Mouse (Mus musculus) lung, embryonic 14.5 days (tissue): ENCODE results near the gene Emsy. TPM values are rescaled to one million over a fixed set of nuclear protein-coding genes. Genes with fewer than 3 reads are reported as not detected.

Experiments
- ATAC-seq: fragments of 200-750 bp; cut with Nextera tagmentation; 2 replicates; pipeline ENCODE4 v1.8.0; 2017; ENCODE audit warnings: mild to moderate bottlenecking, moderate TSS enrichment, moderate library complexity; ENCODE audit not compliant: insufficient read depth
- DNase-seq: peaks from one replicate; pipeline ENCODE4 v3.0.0-alpha.2; 2015
- H3K27ac ChIP-seq: fragments of 300-500 bp; sonication (generic); 2 replicates; pipeline ENCODE4 v1.5.1; 2014; ENCODE audit warnings: low read depth, mild to moderate bottlenecking, moderate library complexity
- H3K27me3 ChIP-seq: fragments of 300-500 bp; sonication (generic); 2 replicates; pipeline ENCODE4 v1.6.1; 2014; ENCODE audit warnings: low read length, control low read depth; ENCODE audit not compliant: insufficient read depth
- H3K36me3 ChIP-seq: fragments of 300-500 bp; sonication (generic); 2 replicates; pipeline ENCODE4 v1.6.1; 2014; ENCODE audit warnings: control low read depth; ENCODE audit not compliant: insufficient read depth
- H3K4me1 ChIP-seq: fragments of 300-500 bp; sonication (generic); 2 replicates; pipeline ENCODE4 v1.6.1; 2014; ENCODE audit warnings: antibody characterized with exemption, control low read depth; ENCODE audit not compliant: insufficient read depth
- H3K4me2 ChIP-seq: fragments of 300-500 bp; sonication (generic); 2 replicates; pipeline ENCODE4 v1.6.1; 2014; ENCODE audit warnings: mild to moderate bottlenecking
- H3K4me3 ChIP-seq: fragments of 300-500 bp; sonication (generic); 2 replicates; pipeline ENCODE4 v1.5.1; 2014; ENCODE audit warnings: low read depth, low read length
- H3K9ac ChIP-seq: fragments of 300-500 bp; sonication (generic); 2 replicates; pipeline ENCODE4 v1.6.1; 2014
- H3K9me3 ChIP-seq: fragments of 300-500 bp; sonication (generic); 2 replicates; pipeline ENCODE4 v1.6.1; 2016; ENCODE audit warnings: low read depth, low read length, control low read depth
- CTCF ChIP-seq: IDR thresholded peaks from 2 replicates; pipeline ENCODE4 v1.5.1; 2016; ENCODE audit warnings: antibody characterized with exemption, low read depth
- WGBS: fragments of 180-500 bp; shearing (Covaris S2); extraction: QIAGEN DNeasy Blood & Tissue Kit; methylation state at CpG from one replicate; pipeline ENCODE4 v1.1.7; 2014; 5-methylcytosine and 5-hydroxymethylcytosine counted together
- polyA plus RNA-seq: library from polyadenylated mRNA; unstranded; fragments of >200 nt; fragmentation: Nextera tagmentation; extraction: Ambion mirVana; gene quantifications from 2 replicates; pipeline ENCODE4 v1.2.1, GENCODE M21; 2014

Emsy gene
- polyA plus RNA-seq, 1 experiment from 2014 or later, result 45.5 TPM

DNA sequence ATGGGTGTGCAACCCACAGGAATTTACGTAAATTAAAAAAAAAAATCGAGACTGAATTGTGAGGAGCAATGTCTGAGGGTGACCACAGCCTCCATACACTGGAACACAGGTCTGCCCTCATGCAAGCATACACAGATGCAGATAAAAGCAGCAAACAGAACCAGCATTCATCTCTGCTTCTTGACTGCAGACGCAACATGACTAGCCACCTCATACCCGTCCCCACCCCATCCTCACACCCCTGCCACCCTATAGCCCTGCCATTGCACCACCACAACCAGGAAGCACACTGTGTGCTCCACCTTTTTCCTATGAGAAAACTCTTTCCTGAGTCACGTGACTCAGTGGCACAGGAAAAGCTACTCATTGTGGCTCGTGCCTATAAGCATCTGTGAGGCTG lies 76.9 kb downstream of the Emsy start:
- WGBS, result 74% methylated on average over 6 of the region's 6 CpGs
- no peak for DNase-seq

DNA sequence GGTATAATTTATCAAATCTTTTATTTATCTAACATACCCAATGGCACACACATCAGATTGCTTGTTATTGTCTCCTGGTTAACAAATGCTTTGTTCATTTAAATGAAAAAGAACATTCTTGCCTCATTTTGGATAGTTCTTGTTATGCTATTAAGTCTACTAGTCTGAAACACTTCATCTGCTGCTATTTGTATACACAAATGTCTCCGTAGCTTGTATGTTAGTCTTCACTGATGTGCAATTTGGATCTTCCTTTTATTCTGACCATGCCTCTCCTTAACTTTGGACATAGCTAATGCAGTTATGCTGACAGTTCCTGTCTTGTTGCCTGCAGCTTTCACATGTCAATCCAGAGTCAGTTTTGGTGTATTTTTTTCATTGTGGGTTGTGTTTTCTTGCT lies 79.1 kb downstream of the Emsy start:
- H3K4me3 ChIP-seq, result no peak overlapping the region
- 31% methylated on average over 1 of the region's 1 CpGs for WGBS

More for the DNA sequence above, 76.9 kb downstream of the Emsy start:
- no peak overlapping the region for H3K4me3 ChIP-seq
- H3K9ac ChIP-seq, result no peak overlapping the region
- no peak overlapping the region for H3K27ac ChIP-seq
- H3K27me3 ChIP-seq, result no peaks in the 10 kb centered on the region
- ATAC-seq, result no peak
- no peaks in the 10 kb centered on the region for H3K4me1 ChIP-seq
- H3K36me3 ChIP-seq, result no peaks in the 10 kb centered on the region
- H3K4me2 ChIP-seq, result no peak overlapping the region
- H3K9me3 ChIP-seq, result no peaks in the 10 kb centered on the region
- TF ChIP-seq CTCF, result no peak

DNA sequence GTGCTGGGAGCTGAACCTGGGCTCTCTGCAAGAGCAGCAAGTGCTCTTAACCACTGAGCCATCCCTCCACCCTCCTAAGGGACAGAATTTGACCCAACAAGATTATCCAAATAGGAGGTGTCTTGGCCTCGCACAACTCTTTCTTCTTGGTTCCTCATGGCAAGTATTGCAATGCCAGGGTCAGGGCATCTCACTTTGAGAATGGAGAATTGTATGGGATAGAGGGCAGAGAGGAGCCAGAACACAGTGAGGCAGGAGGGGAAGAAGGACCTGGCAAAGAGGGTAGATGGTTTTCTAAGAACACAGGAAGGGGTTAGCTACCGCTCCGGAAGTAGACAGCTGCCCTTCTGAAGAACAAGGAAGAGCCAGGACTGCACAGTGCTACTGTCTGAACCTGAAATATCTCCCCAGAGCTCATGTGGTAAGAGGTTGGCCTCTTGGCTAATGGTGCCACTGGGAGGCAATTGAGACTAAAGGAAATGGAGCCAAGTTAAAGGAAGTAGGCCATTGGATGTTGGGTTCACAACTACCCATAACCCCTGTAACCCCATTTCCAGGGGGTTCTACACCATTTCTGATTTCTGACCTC lies 80.8 kb downstream of the Emsy start:
- Histone ChIP-seq H3K4me1 (peaks cover 18% of the 10 kb centered on the region), H3K27ac (no peak overlapping the region), H3K36me3 (no peaks in the 10 kb centered on the region), H3K4me3 (no peak overlapping the region), H3K9me3 (no peaks in the 10 kb centered on the region), H3K27me3 (no peaks in the 10 kb centered on the region), H3K4me2 (no peak overlapping the region), H3K9ac (no peak overlapping the region)
- TF ChIP-seq CTCF, result no peak
- ATAC-seq, result no peak
- no peak for DNase-seq
- 94% methylated on average over 3 of the region's 3 CpGs for WGBS

More for the DNA sequence above, 79.1 kb downstream of the Emsy start:
- Histone ChIP-seq H3K9ac (no peak overlapping the region), H3K27me3 (no peaks in the 10 kb centered on the region), H3K9me3 (no peaks in the 10 kb centered on the region), H3K27ac (no peak overlapping the region), H3K4me2 (no peak overlapping the region), H3K36me3 (no peaks in the 10 kb centered on the region), H3K4me1 (peaks cover 14% of the 10 kb centered on the region)
- TF ChIP-seq CTCF, result no peak
- ATAC-seq (no peak), DNase-seq (peak; percentile 68)

DNA sequence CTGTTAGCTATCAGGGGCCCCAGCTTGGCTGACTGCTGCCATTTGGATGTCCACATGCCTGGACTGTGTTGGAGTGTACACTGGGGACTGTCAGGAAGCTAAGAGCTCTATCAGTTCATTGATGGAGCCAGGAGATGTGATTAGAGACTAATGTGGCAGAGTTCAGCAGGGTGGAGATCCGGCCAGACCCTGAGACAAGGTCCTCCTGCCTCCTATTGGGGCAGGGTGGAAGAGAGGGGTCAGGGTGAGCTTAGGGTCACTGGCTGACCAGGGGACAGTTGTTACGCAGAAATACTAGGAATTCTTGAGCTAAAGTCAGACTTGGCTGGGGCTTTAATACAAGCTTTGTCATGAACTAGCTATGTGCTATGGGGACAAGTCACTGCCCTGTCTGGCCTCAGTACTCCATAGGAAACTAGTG lies 81.8 kb downstream of the Emsy start:
- TF ChIP-seq CTCF, result no peak
- Histone ChIP-seq H3K27ac (no peak overlapping the region), H3K4me1 (peaks cover 18% of the 10 kb centered on the region), H3K4me3 (no peak overlapping the region), H3K4me2 (no peak overlapping the region), H3K27me3 (no peaks in the 10 kb centered on the region), H3K9me3 (no peaks in the 10 kb centered on the region), H3K9ac (no peak overlapping the region), H3K36me3 (no peaks in the 10 kb centered on the region)
- DNase-seq (no peak), ATAC-seq (no peak)
- WGBS, result 75% methylated on average over 2 of the region's 2 CpGs

- Histone ChIP-seq H3K4me3 (no peak overlapping the region), H3K9ac (no peak overlapping the region), H3K4me2 (no peak overlapping the region), H3K4me1 (peaks cover 18% of the 10 kb centered on the region), H3K27me3 (no peaks in the 10 kb centered on the region), H3K36me3 (no peaks in the 10 kb centered on the region), H3K27ac (peak overlapping the region; percentile 40; the same call in 1 of the 2 replicates), H3K9me3 (no peaks in the 10 kb centered on the region)
- TF ChIP-seq CTCF, result no peak
- DNase-seq (no peak), ATAC-seq (no peak)
- 87% methylated on average over 7 of the region's 7 CpGs for WGBS
These were observed 82.3 kb downstream of the Emsy start for GRCm38 (mm10) chr7:98574271-98574670.

DNA sequence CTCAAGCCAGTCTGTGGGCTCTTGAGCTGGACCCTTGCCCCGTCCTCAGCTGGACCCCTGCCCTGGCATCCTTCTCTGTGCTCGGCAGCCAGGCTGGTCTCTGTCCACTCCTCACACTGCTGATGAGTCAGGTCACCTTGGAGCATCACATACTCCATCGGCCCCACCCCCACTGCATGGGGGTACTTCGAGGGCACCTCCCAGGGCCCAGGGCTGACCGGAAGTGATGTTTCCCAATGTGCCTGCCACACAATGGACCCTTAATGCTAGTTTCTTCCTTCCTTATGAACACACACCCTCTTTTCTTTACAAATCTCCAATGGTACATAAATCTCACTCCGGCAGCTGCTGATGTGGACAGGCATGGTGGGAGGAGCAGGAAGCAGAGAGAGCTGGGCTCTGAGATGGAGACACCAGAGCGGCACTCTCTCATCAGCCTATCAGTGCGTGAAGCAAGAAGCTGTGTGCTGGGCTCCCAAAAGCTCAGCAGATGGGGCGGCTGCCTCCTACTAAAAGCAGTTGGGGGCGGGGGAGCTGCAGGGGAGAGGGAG lies 83.3 kb downstream of the Emsy start:
- Histone ChIP-seq H3K36me3 (no peaks in the 10 kb centered on the region), H3K9me3 (no peaks in the 10 kb centered on the region), H3K4me2 (no peak overlapping the region), H3K27me3 (no peaks in the 10 kb centered on the region), H3K27ac (peak overlapping the region; percentile 69), H3K9ac (no peak overlapping the region), H3K4me3 (no peak overlapping the region), H3K4me1 (peaks cover 18% of the 10 kb centered on the region)
- TF ChIP-seq CTCF, result no peak
- DNase-seq, result peak; percentile 62
- WGBS, result 40% methylated on average over 10 of the region's 10 CpGs
- ATAC-seq, result peak; percentile 69

DNA sequence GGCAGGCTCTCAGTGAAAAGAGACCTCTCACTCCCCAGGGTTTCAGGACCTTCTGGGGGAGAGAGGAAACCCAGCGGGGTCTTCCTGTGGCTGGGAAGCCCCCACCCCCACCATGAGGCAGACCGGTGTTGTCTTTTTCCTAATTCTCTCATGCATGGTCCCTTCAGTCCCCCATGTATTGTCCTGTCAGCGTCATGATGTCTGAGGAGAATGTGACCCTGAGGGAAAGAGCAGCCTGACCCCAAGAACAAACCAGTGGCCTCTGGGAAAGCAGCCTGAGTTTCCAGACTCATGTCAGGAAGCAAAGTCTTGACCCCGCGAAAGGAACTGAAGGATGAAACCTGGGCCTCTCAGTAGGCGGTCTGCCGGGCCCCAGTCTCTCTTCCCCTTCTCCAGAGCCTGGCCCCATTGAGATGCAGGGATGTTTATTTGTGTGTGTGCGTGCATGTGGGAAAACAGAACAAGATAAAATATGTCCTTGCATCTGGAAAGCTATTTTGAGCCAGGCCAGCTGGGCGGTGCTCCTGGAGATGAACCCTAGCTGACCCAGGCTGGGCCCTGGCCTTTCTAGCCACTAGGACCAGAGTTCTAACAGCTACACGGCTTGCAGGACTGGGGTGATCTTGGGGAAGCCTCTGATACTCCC lies 84.2 kb downstream of the Emsy start:
- TF ChIP-seq CTCF, result no peak
- DNase-seq, result peak; percentile 68
- no peak overlapping the region for H3K9ac ChIP-seq
- H3K4me2 ChIP-seq, result no peak overlapping the region
- H3K27me3 ChIP-seq, result no peaks in the 10 kb centered on the region
- ATAC-seq, result peak; percentile 47
- H3K27ac ChIP-seq, result peak overlapping the region; percentile 69
- H3K36me3 ChIP-seq, result no peaks in the 10 kb centered on the region
- H3K9me3 ChIP-seq, result no peaks in the 10 kb centered on the region
- WGBS, result 28% methylated on average over 10 of the region's 10 CpGs
- H3K4me3 ChIP-seq, result no peak overlapping the region
- H3K4me1 ChIP-seq, result peaks cover 20% of the 10 kb centered on the region
